Mouse (Mus musculus) stomach, postnatal 0 days (tissue): ENCODE measurements around the gene Hipk1. TPM values are rescaled to one million over a fixed set of nuclear protein-coding genes. Genes with fewer than 3 reads are reported as not detected.

Experiments used
- ATAC-seq: fragments of 200-750 bp; cut with Nextera tagmentation; 2 replicates; pipeline ENCODE4 v1.8.0; 2017; ENCODE audit not compliant: low FRiP score, low TSS enrichment
- DNase-seq: peaks from one replicate; pipeline ENCODE4 v3.0.0-alpha.2; 2016; ENCODE audit warnings: low spot score
- H3K27ac ChIP-seq: fragments of 300-500 bp; sonication (generic); replicated peaks from 2 replicates; pipeline ENCODE4 v1.5.1; 2014; ENCODE audit warnings: mild to moderate bottlenecking, control low read depth
- H3K27me3 ChIP-seq: fragments of 300-500 bp; sonication (generic); 2 replicates; pipeline ENCODE4 v1.6.1; 2014; ENCODE audit warnings: low read length; ENCODE audit not compliant: control insufficient read depth, insufficient read depth
- H3K36me3 ChIP-seq: fragments of 300-500 bp; sonication (generic); 2 replicates; pipeline ENCODE4 v1.6.1; 2014; ENCODE audit warnings: low read length, mixed read lengths; ENCODE audit not compliant: control insufficient read depth, insufficient read depth
- H3K4me1 ChIP-seq: fragments of 300-500 bp; sonication (generic); replicated peaks from 2 replicates; pipeline ENCODE4 v1.6.1; 2014; ENCODE audit warnings: antibody characterized with exemption; ENCODE audit not compliant: control insufficient read depth, insufficient read depth
- H3K4me2 ChIP-seq: fragments of 300-500 bp; sonication (generic); replicated peaks from 2 replicates; pipeline ENCODE4 v1.6.1; 2014; ENCODE audit warnings: low read depth, mild to moderate bottlenecking, control low read depth, moderate library complexity
- H3K4me3 ChIP-seq: fragments of 300-500 bp; sonication (generic); 2 replicates; pipeline ENCODE4 v1.5.1; 2014; ENCODE audit warnings: low read depth, low read length, control low read depth
- H3K9ac ChIP-seq: fragments of 300-500 bp; sonication (generic); 2 replicates; pipeline ENCODE4 v1.6.1; 2014; ENCODE audit warnings: mild to moderate bottlenecking, low read length, control low read depth, mixed read lengths
- H3K9me3 ChIP-seq: fragments of 300-500 bp; sonication (generic); 2 replicates; pipeline ENCODE4 v1.6.1; 2016; ENCODE audit warnings: low read length; ENCODE audit not compliant: control insufficient read depth
- CTCF ChIP-seq: IDR thresholded peaks from 2 replicates; pipeline ENCODE4 v1.5.1; 2016; ENCODE audit warnings: antibody characterized with exemption, low read depth, mild to moderate bottlenecking, moderate library complexity
- EP300 ChIP-seq: optimal IDR thresholded peaks from 2 replicates; pipeline ENCODE3; 2016; ENCODE audit warnings: antibody characterized with exemption
- WGBS: fragments of 180-500 bp; shearing (Covaris S2); extraction: QIAGEN DNeasy Blood & Tissue Kit; methylation state at CpG from one replicate; pipeline ENCODE4 v1.1.7; 2014; 5-methylcytosine and 5-hydroxymethylcytosine counted together
- polyA plus RNA-seq: library from polyadenylated mRNA; unstranded; fragments of >200 nt; fragmentation: Nextera tagmentation; extraction: Ambion mirVana; gene quantifications from 2 replicates; pipeline ENCODE4 v1.2.1, GENCODE M21; 2015

Gene Hipk1
- polyA plus RNA-seq, 1 experiment from 2014 or later: 6.7 TPM

- H3K4me1 ChIP-seq: peaks cover 7% of the 10 kb centered on the region; the same call in 1 of the 2 replicates
- DNase-seq (peak; percentile 28), ATAC-seq (peak; percentile 25; the same call in 1 of the 2 replicates)
- TF ChIP-seq CTCF (no peak), EP300 (no peak)
- H3K4me3 ChIP-seq: 0 out of 2 replicates have a peak overlapping the region, but pooled peaks have one; percentile 6
- H3K9ac ChIP-seq: peak overlapping the region; percentile 35; the same call in 1 of the 2 replicates
- H3K9me3 ChIP-seq: no peaks in the 10 kb centered on the region
- peak overlapping the region; percentile 73 for H3K27ac ChIP-seq
- H3K27me3 ChIP-seq: no peaks in the 10 kb centered on the region
- H3K4me2 ChIP-seq: peak overlapping the region; percentile 32
- no peaks in the 10 kb centered on the region for H3K36me3 ChIP-seq
- 9% methylated on average over 11 of the region's 11 CpGs for WGBS
These were observed 56.5 kb downstream of the Hipk1 start for GRCm38 (mm10) chr3:103734696-103735519.

GRCm38 (mm10) chr3:103733799-103734695, 57.3 kb downstream of the Hipk1 start:
- Histone ChIP-seq H3K4me2 (peak overlapping the region; percentile 32; the same call in 1 of the 2 replicates), H3K9me3 (no peaks in the 10 kb centered on the region), H3K4me3 (no peak overlapping the region), H3K27ac (peak overlapping the region; percentile 73), H3K9ac (peak overlapping the region; percentile 35; the same call in 1 of the 2 replicates), H3K4me1 (peaks cover 7% of the 10 kb centered on the region; the same call in 1 of the 2 replicates), H3K36me3 (no peaks in the 10 kb centered on the region), H3K27me3 (no peaks in the 10 kb centered on the region)
- 46% methylated on average over 19 of the region's 19 CpGs for WGBS
- DNase-seq (peak; percentile 27), ATAC-seq (no peak)
- TF ChIP-seq CTCF (no peak; the same call in 1 of the 2 replicates), EP300 (no peak)

GRCm38 (mm10) chr3:103733176-103733575, 58.2 kb downstream of the Hipk1 start:
- WGBS: 36% methylated on average over 2 of the region's 2 CpGs
- ATAC-seq: no peak

GRCm38 (mm10) chr3:103732116-103732515, 59.2 kb downstream of the Hipk1 start:
- H3K9me3 ChIP-seq: no peaks in the 10 kb centered on the region
- ATAC-seq (no peak), DNase-seq (no peak)
- H3K27ac ChIP-seq: no peak overlapping the region
- H3K36me3 ChIP-seq: no peaks in the 10 kb centered on the region
- no peaks in the 10 kb centered on the region for H3K27me3 ChIP-seq
- no peak overlapping the region for H3K4me2 ChIP-seq
- no peak for TF ChIP-seq EP300
- TF ChIP-seq CTCF: no peak
- WGBS: 73% methylated on average over 3 of the region's 3 CpGs
- peaks cover 7% of the 10 kb centered on the region; the same call in 1 of the 2 replicates for H3K4me1 ChIP-seq
- H3K9ac ChIP-seq: no peak overlapping the region
- no peak overlapping the region for H3K4me3 ChIP-seq

More at GRCm38 (mm10) chr3:103733176-103733575, 58.2 kb downstream of the Hipk1 start:
- Histone ChIP-seq H3K4me1 (peaks cover 7% of the 10 kb centered on the region; the same call in 1 of the 2 replicates), H3K27ac (no peak overlapping the region), H3K9ac (no peak overlapping the region), H3K27me3 (no peaks in the 10 kb centered on the region), H3K9me3 (no peaks in the 10 kb centered on the region), H3K36me3 (no peaks in the 10 kb centered on the region), H3K4me2 (no peak overlapping the region), H3K4me3 (no peak overlapping the region)
- TF ChIP-seq CTCF (no peak), EP300 (no peak)
- no peak for DNase-seq

- Histone ChIP-seq H3K27me3 (no peaks in the 10 kb centered on the region), H3K27ac (no peak overlapping the region), H3K4me1 (0 out of 2 replicates have a peak, but pooled peaks cover 4% of the 10 kb centered on the region), H3K9me3 (no peaks in the 10 kb centered on the region), H3K4me2 (no peak overlapping the region), H3K9ac (no peak overlapping the region), H3K4me3 (no peak overlapping the region), H3K36me3 (no peaks in the 10 kb centered on the region)
- 86% methylated on average over 9 of the region's 9 CpGs for WGBS
- ATAC-seq (no peak), DNase-seq (no peak)
- TF ChIP-seq CTCF: no peak
- TF ChIP-seq EP300: no peak
These were observed 61.5 kb downstream of the Hipk1 start for GRCm38 (mm10) chr3:103729850-103730249.
